Mouse (Mus musculus): Measurements from ENCODE around the gene Mri1. TPM values are rescaled to one million over a fixed set of nuclear protein-coding genes. Genes with fewer than 3 reads are reported as not detected.
"Not testable (repeated sequence)": the region's sequence is repeated elsewhere in the genome, so short reads cannot be mapped to it uniquely, and the experiment has no call there.

Mri1 gene
- polyA plus RNA-seq (2012), result 2.2 and 2.5 TPM in 2 replicates

GRCm38 (mm10) chr8:84256822-84257610, at the start of gene Mri1:
Mri1 (minus strand) TSS chr8:84257326.
- no peaks in the 10 kb centered on the region for H3K27me3 ChIP-seq (ENCODE audit: control insufficient read depth)
- no peak for TF ChIP-seq GATA1 (IDR thresholded peaks at IDR 0.05; ENCODE audit: low read length)
- no peak for TF ChIP-seq TAL1 (IDR thresholded peaks at IDR 0.05; ENCODE audit: low read length)
- H3K4me3 ChIP-seq (replicated peaks), result peak within 1 kb of the TSS; percentile 66
- H3K9me3 ChIP-seq (ENCODE audit: control insufficient read depth, low read length), result no peaks in the 10 kb centered on the region
- H3K36me3 ChIP-seq (ENCODE audit: control insufficient read depth), result peaks cover 68% of the 10 kb centered on the region
- H3K4me1 ChIP-seq (ENCODE audit: control insufficient read depth), result peaks cover 29% of the 10 kb centered on the region

- H3K4me3 ChIP-seq (replicated peaks), result no peak overlapping the region
- H3K27me3 ChIP-seq (ENCODE audit: control insufficient read depth), result no peaks in the 10 kb centered on the region
- no peaks in the 10 kb centered on the region for H3K9me3 ChIP-seq (ENCODE audit: control insufficient read depth, low read length)
- H3K36me3 ChIP-seq (ENCODE audit: control insufficient read depth), result no peaks in the 10 kb centered on the region
- H3K4me1 ChIP-seq (ENCODE audit: control insufficient read depth), result no peaks in the 10 kb centered on the region
- TF ChIP-seq TAL1 (IDR thresholded peaks at IDR 0.05; ENCODE audit: low read length) (no peak), GATA1 (IDR thresholded peaks at IDR 0.05; ENCODE audit: low read length) (no peak)
These were observed 46.8 kb upstream of the Mri1 start for GRCm38 (mm10) chr8:84303951-84304350.

- H3K4me1 ChIP-seq (ENCODE audit: control insufficient read depth), result no peaks in the 10 kb centered on the region
- no peak overlapping the region for H3K4me3 ChIP-seq (replicated peaks)
- no peak for TF ChIP-seq TAL1 (IDR thresholded peaks at IDR 0.05; ENCODE audit: low read length)
- TF ChIP-seq GATA1 (IDR thresholded peaks at IDR 0.05; ENCODE audit: low read length), result no peak
- H3K9me3 ChIP-seq (ENCODE audit: control insufficient read depth, low read length), result no peaks in the 10 kb centered on the region
- H3K36me3 ChIP-seq (ENCODE audit: control insufficient read depth), result no peaks in the 10 kb centered on the region
- H3K27me3 ChIP-seq (ENCODE audit: control insufficient read depth), result no peaks in the 10 kb centered on the region
These were observed 40.1 kb upstream of the Mri1 start for GRCm38 (mm10) chr8:84297029-84297785.

GRCm38 (mm10) chr8:84291688-84292087, 34.6 kb upstream of the Mri1 start:
- no peak for TF ChIP-seq TAL1 (IDR thresholded peaks at IDR 0.05; ENCODE audit: low read length)
- TF ChIP-seq GATA1 (IDR thresholded peaks at IDR 0.05; ENCODE audit: low read length), result no peak
- H3K9me3 ChIP-seq (ENCODE audit: control insufficient read depth, low read length), result no peaks in the 10 kb centered on the region
- H3K4me3 ChIP-seq (replicated peaks), result no peak overlapping the region
- no peaks in the 10 kb centered on the region for H3K4me1 ChIP-seq (ENCODE audit: control insufficient read depth)
- no peaks in the 10 kb centered on the region for H3K36me3 ChIP-seq (ENCODE audit: control insufficient read depth)
- H3K27me3 ChIP-seq (ENCODE audit: control insufficient read depth), result no peaks in the 10 kb centered on the region

GRCm38 (mm10) chr8:84291086-84291485, 34.0 kb upstream of the Mri1 start:
- Histone ChIP-seq H3K4me1 (ENCODE audit: control insufficient read depth) (no peaks in the 10 kb centered on the region), H3K36me3 (ENCODE audit: control insufficient read depth) (no peaks in the 10 kb centered on the region), H3K27me3 (ENCODE audit: control insufficient read depth) (no peaks in the 10 kb centered on the region), H3K9me3 (ENCODE audit: control insufficient read depth, low read length) (no peaks in the 10 kb centered on the region), H3K4me3 (replicated peaks) (no peak overlapping the region)
- TF ChIP-seq GATA1 (IDR thresholded peaks at IDR 0.05; ENCODE audit: low read length), result no peak
- TF ChIP-seq TAL1 (IDR thresholded peaks at IDR 0.05; ENCODE audit: low read length), result no peak

- no peaks in the 10 kb centered on the region for H3K4me1 ChIP-seq (ENCODE audit: control insufficient read depth)
- H3K27me3 ChIP-seq (ENCODE audit: control insufficient read depth), result no peaks in the 10 kb centered on the region
- TF ChIP-seq GATA1 (IDR thresholded peaks at IDR 0.05; ENCODE audit: low read length) (no peak), TAL1 (IDR thresholded peaks at IDR 0.05; ENCODE audit: low read length) (no peak)
- H3K9me3 ChIP-seq (ENCODE audit: control insufficient read depth, low read length), result no peaks in the 10 kb centered on the region
- H3K4me3 ChIP-seq (replicated peaks), result no peak overlapping the region
- H3K36me3 ChIP-seq (ENCODE audit: control insufficient read depth), result no peaks in the 10 kb centered on the region
These were observed 31.8 kb upstream of the Mri1 start for GRCm38 (mm10) chr8:84288892-84289291.

- H3K9me3 ChIP-seq (ENCODE audit: control insufficient read depth, low read length); H3K36me3 ChIP-seq (ENCODE audit: control insufficient read depth); H3K27me3 ChIP-seq (ENCODE audit: control insufficient read depth); H3K4me3 ChIP-seq (replicated peaks); H3K4me1 ChIP-seq (ENCODE audit: control insufficient read depth): not testable (repeated sequence)
These were observed 28.5 kb upstream of the Mri1 start for GRCm38 (mm10) chr8:84285665-84286064.

- no peaks in the 10 kb centered on the region for H3K27me3 ChIP-seq (ENCODE audit: control insufficient read depth)
- no peaks in the 10 kb centered on the region for H3K36me3 ChIP-seq (ENCODE audit: control insufficient read depth)
- no peak overlapping the region for H3K4me3 ChIP-seq (replicated peaks)
- no peaks in the 10 kb centered on the region for H3K9me3 ChIP-seq (ENCODE audit: control insufficient read depth, low read length)
- no peaks in the 10 kb centered on the region for H3K4me1 ChIP-seq (ENCODE audit: control insufficient read depth)
- TF ChIP-seq GATA1 (IDR thresholded peaks at IDR 0.05; ENCODE audit: low read length) (no peak), TAL1 (IDR thresholded peaks at IDR 0.05; ENCODE audit: low read length) (no peak)
These were observed 27.5 kb upstream of the Mri1 start for GRCm38 (mm10) chr8:84284608-84285063.

GRCm38 (mm10) chr8:84280777-84281176, 23.7 kb upstream of the Mri1 start:
- Histone ChIP-seq H3K27me3 (ENCODE audit: control insufficient read depth) (no peaks in the 10 kb centered on the region), H3K4me1 (ENCODE audit: control insufficient read depth) (no peaks in the 10 kb centered on the region), H3K9me3 (ENCODE audit: control insufficient read depth, low read length) (no peaks in the 10 kb centered on the region), H3K4me3 (replicated peaks) (no peak overlapping the region), H3K36me3 (ENCODE audit: control insufficient read depth) (no peaks in the 10 kb centered on the region)
- TF ChIP-seq GATA1 (IDR thresholded peaks at IDR 0.05; ENCODE audit: low read length) (no peak), TAL1 (IDR thresholded peaks at IDR 0.05; ENCODE audit: low read length) (no peak)

Data from erythroblast, embryonic 14.5 days (primary cell).